Mouse (Mus musculus) heart, adult 9 months (tissue): ENCODE data around the gene Notch3.

Experiments
- DNase-seq, 2 experiments: peaks; one replicate each; pipeline ENCODE4 v3.0.0; 2022; ENCODE audit warnings: low spot score in 2 of 2

Notch3 gene

GRCm38 (mm10) chr17:32165803-32166595, 653 bp downstream of the Notch3 start:
- no peak for DNase-seq

DNA sequence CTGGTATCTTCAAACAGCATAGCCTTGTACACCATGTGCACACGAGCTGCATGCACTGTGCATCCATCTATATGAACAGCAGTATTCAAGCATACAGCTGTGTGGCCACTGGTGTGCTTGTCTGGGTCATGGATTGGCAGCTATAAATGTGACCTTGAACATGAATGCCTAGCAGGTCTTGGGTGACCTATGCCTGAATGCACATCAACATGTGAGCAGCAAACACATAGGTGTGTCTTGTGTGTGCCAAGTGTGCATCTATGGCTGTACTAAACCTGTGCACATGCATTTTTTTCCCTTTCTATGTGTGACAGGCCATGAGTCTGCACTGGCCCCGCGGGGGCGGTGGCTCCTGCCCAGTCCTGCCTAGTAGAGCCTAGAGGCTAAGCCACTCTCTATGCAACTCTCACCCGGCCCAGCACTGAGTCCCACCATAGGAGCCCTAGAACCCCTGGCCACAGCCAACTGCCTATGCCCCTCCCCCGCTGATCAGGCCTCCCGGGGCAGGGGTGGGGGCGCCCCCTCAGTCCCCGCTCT, 1.3 kb downstream of the Notch3 start:
- no peak for DNase-seq

DNA sequence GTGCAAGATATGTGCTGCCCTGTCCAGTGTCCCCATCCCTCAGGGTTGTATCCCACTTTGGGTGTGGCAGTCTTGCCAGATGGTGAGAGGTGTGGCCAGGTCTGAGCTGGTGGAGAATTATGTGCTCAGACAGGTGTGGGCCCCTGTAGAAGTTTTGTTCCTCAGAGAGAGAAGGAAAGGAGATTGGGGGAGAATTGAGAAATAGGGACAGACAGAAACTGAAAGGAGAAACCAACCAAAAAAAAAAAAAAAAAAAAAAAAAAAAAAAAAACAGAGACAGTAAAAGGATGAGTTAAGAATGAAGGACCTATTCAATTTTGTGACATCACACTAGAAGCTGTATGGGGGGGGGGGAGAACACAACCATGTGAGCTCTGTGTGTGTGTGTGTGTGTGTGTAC, 1.9 kb downstream of the Notch3 start:
- no peak for DNase-seq

DNA sequence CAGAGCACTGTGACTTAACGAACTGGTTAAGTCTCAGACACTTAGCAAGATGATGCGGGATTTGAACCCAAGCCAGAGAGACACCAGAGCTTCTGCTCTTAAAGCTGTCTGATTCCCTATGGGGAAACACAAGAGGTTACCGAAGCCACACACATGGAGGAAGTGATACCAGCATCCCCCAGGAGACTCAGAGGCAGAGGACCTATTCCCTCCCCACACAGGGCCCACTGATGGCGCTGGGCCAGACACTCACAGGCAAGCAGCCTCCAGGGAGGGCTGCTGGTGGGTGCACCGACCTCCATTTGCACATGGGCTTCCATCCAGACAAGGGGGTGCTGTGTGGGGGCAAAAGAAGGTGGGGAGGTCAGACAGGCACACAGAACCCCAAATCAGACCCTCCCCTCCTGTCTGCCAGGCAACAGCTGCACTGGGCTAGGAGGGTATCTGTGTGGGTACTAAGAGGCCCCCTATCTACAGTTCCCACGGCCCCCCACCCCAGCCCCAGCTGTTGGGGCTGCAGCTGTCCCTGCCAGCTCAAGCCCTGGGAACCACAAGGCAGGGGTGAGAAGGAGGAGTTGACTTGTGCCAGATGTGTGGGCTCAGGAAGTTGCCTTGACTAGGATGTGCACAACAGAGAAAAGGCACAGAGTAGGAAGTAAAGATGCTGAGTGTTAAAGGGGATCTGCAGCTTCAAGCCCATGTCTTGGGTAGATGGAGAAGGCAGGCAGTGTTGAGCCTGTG, 2.6 kb downstream of the Notch3 start:
- DNase-seq, result peak in 1 of 2 experiments; percentile 32

DNA sequence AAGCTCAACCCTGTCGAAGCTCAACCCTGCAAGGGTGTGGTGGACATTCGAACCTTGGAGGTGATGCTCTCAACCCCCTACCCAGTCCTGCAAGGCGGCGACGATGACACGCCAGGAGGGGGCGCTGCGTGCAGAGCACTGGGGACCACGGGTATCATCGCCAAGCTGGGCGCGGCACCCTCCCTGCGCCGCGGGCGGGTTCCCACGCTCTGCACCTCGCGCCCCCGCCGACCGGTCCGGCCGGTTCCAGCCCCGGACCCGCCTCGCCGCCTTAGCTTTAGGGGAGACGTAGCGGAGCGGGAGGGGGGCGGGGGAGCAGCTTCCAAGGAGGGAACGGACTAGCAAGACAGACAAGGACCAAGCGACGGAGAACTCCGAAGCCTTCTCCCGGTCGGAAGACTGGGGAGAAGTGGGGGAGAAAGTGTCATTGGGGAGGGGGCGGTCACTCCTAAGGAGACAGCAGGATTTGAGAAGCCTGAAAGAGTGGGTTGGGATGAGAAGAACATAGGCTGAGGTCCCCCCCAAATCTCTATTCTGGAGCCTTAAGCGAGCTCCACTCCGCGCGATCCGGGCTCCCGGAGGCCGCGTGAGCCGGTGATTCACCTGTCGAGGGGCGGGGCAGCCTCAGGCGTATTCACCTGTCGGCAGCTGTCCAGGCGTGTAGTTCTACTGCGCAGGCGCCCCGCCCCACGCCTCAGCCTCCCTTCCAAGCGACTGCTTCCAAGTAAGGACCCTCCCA, 4.4 kb downstream of the Notch3 start:
- peak; percentile 52 to 55 for DNase-seq

- DNase-seq, result peak in 1 of 2 experiments; percentile 29
Observed at GRCm38 (mm10) chr17:32160882-32161281, 5.8 kb downstream of the Notch3 start.

- no peak for DNase-seq
Observed at GRCm38 (mm10) chr17:32158841-32159240, 7.8 kb downstream of the Notch3 start.

- DNase-seq, result no peak
Observed at GRCm38 (mm10) chr17:32146718-32147117, 19.9 kb downstream of the Notch3 start.

GRCm38 (mm10) chr17:32142907-32143854, 23.5 kb downstream of the Notch3 start:
- peak; percentile 86 to 88 for DNase-seq

DNA sequence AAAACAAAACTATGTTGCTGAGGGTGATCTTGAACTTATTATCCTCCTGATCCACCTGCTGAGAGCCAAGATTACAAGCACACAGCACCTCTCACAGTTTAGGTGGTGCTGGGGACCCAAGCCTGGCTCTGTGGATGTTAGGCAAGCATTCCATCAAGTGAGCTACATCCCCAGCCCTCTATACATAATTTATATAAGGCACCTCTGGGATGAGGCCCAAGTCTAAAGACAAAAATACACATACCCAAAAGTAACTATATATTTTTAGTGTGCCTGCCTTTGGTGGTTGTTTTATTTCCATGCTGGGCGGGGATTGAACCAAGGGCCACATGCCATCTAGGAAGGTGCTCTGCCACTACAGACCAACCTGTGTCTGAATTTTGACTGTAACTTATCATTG, 24.4 kb downstream of the Notch3 start:
- DNase-seq, result no peak

GRCm38 (mm10) chr17:32133375-32133774, 33.3 kb downstream of the Notch3 start:
- DNase-seq, result no peak

DNA sequence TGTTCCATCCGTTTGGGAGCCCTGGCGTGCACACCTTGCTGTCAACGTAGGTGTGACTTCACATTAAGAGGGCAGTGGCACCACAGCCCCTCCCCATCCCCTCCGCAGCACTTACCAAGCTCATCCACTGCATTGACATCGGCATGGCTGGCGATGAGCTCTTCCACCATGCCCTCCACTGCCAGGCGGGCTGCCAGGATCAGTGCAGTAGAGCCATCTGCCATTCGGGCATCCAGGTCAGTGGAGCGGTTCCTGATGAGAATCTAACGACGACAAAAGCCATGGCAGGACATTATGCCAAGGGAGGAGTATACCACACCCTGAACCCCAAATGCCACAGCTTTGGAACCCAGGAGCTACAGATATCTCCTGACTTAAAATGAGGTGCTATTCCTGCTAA, 34.6 kb downstream of the Notch3 start:
- no peak for DNase-seq

DNA sequence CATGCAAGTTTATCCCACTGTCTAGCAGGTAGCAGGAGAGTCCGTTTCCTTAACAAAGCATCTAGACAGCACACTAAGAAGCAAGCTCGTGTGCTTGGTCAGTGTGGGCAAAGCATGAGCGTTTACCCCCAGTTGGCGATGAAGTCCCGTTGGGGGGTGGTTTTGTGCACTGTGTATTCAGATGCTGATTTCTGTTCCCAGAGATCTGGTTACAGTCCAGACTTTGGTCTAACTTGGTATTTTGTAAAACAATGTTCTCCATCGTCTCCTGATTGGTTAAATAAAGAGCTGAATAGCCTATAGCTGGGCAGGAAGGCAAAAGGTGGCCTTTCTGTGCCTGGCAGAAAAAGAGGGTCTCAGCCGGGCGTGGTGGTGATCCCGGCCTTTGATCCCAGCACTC, 36.1 kb downstream of the Notch3 start:
- DNase-seq, result no peak

- DNase-seq, result no peak
Observed at GRCm38 (mm10) chr17:32127195-32127594, 39.5 kb downstream of the Notch3 start.

DNA sequence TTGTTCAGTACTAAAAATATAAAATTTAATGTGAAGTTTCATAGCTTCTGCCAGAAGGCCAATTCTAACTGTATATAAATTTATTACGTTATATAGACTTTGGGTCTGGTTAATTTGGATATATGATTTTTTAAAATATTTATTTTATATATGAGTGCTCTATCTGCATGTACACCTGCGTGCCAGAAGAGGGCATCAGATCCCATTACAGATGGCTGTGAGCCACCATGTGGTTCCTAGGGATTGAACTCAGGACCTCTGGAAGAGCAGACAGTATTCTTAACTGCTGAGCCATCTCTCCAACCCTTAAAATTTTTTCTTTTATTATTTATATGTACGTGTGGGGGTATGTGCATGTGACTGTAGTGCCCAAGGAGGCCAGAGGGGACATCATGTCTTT, 41.2 kb downstream of the Notch3 start:
- DNase-seq, result no peak

- no peak for DNase-seq
Observed at GRCm38 (mm10) chr17:32123545-32123944, 43.1 kb downstream of the Notch3 start.

GRCm38 (mm10) chr17:32122587-32122970, 44.1 kb downstream of the Notch3 start:
- peak; percentile 84 to 85 for DNase-seq

GRCm38 (mm10) chr17:32121833-32122586, 44.6 kb downstream of the Notch3 start:
- peak in 1 of 2 experiments; percentile 70 for DNase-seq

GRCm38 (mm10) chr17:32120771-32121532, 45.7 kb downstream of the Notch3 start:
- DNase-seq, result no peak
